Mouse (Mus musculus) limb, embryonic 14.5 days (tissue): ENCODE measurements around the gene Ager. TPM values are rescaled to one million over a fixed set of nuclear protein-coding genes. Genes with fewer than 3 reads are reported as not detected.

ENCODE experiments used
- ATAC-seq: fragments of 200-750 bp; cut with Nextera tagmentation; 2 replicates; pipeline ENCODE4 v1.8.0; 2017; ENCODE audit warnings: low read depth, moderate number of reproducible peaks, moderate TSS enrichment; ENCODE audit not compliant: low FRiP score
- DNase-seq: peaks from one replicate; pipeline ENCODE4 v3.0.0-alpha.2; 2015; ENCODE audit warnings: low spot score
- H3K27ac ChIP-seq: fragments of 300-500 bp; sonication (generic); replicated peaks from 2 replicates; pipeline ENCODE4 v1.5.1; 2014; ENCODE audit warnings: low read depth, mild to moderate bottlenecking, low read length, moderate library complexity, mixed read lengths
- H3K27me3 ChIP-seq: fragments of 300-500 bp; sonication (generic); 2 replicates; pipeline ENCODE4 v1.6.1; 2014; ENCODE audit warnings: low read length, mixed read lengths; ENCODE audit not compliant: control insufficient read depth, insufficient read depth
- H3K36me3 ChIP-seq: fragments of 300-500 bp; sonication (generic); 2 replicates; pipeline ENCODE4 v1.6.1; 2014; ENCODE audit warnings: mild to moderate bottlenecking, low read length, moderate library complexity, mixed read lengths; ENCODE audit not compliant: control insufficient read depth, insufficient read depth
- H3K4me1 ChIP-seq: fragments of 300-500 bp; sonication (generic); 2 replicates; pipeline ENCODE4 v1.6.1; 2014; ENCODE audit warnings: antibody characterized with exemption, low read length, mixed read lengths; ENCODE audit not compliant: control insufficient read depth, insufficient read depth
- H3K4me2 ChIP-seq: fragments of 300-500 bp; sonication (generic); replicated peaks from 2 replicates; pipeline ENCODE4 v1.6.1; 2014; ENCODE audit warnings: low read depth, mild to moderate bottlenecking, low read length, moderate library complexity; ENCODE audit not compliant: severe bottlenecking
- H3K4me3 ChIP-seq: fragments of 300-500 bp; sonication (generic); replicated peaks from 2 replicates; pipeline ENCODE4 v1.5.1; 2014; ENCODE audit warnings: low read length
- H3K9ac ChIP-seq: fragments of 300-500 bp; sonication (generic); 2 replicates; pipeline ENCODE4 v1.6.1; 2014; ENCODE audit warnings: mild to moderate bottlenecking, low read depth, low read length, moderate library complexity; ENCODE audit not compliant: severe bottlenecking
- H3K9me3 ChIP-seq: fragments of 300-500 bp; sonication (generic); 2 replicates; pipeline ENCODE4 v1.6.1; 2016; ENCODE audit warnings: low read length; ENCODE audit not compliant: control insufficient read depth
- POLR2A ChIP-seq: fragments of 200-500 bp; IDR thresholded peaks from 2 replicates; pipeline ENCODE4 v1.8.0; 2012; ENCODE audit warnings: inconsistent platforms, mild to moderate bottlenecking, moderate library complexity, borderline replicate concordance; ENCODE audit not compliant: insufficient read depth, insufficient read length; ENCODE audit errors: extremely low read depth
- WGBS: fragments of 180-500 bp; shearing (Covaris S2); extraction: QIAGEN DNeasy Blood & Tissue Kit; methylation state at CpG from one replicate; pipeline ENCODE4 v1.1.7; 2014; 5-methylcytosine and 5-hydroxymethylcytosine counted together
- polyA plus RNA-seq, 2 experiments: library from polyadenylated mRNA; depleted of rRNA in 1 of 2; stranded (reverse) in 1 of 2; unstranded in 1 of 2; fragments of >200 nt; fragmentation: Nextera tagmentation in 1 of 2; extraction: Ambion mirVana in 1 of 2; gene quantifications; 2 replicates each; pipeline versions ENCODE4 v1.2.1 to v1.2.3; 2012 to 2014

Ager gene
- polyA plus RNA-seq, 2 experiments, result 2.1 to 12.2 TPM

DNA sequence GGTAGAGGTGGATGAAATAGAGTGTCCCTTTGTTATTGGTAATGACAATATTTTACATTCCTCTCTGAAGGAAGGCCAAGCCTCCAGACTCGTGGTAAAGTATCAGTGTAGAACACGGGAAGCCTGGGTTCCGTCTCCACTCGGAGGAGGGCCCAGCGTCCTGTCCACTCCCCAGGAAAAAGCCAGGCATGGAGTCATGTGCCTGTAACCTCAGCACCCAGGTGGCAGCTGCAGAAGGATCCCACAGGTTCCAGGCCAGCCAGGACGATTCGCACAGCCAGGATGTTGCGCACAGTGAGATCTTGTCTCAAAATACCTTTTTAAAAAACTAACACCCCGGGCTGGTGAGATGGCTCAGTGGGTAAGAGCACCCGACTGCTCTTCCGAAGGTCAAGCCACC is 34.3 kb upstream of the Ager start:
- Histone ChIP-seq H3K36me3 (no peaks in the 10 kb centered on the region), H3K4me2 (no peak overlapping the region), H3K27me3 (no peaks in the 10 kb centered on the region), H3K9ac (no peak overlapping the region), H3K27ac (no peak overlapping the region), H3K4me1 (peaks cover 8% of the 10 kb centered on the region), H3K9me3 (no peaks in the 10 kb centered on the region), H3K4me3 (no peak overlapping the region)
- ATAC-seq, result no peak
- TF ChIP-seq POLR2A, result no peak
- 73% methylated on average over 11 of the region's 11 CpGs for WGBS
- DNase-seq, result no peak

DNA sequence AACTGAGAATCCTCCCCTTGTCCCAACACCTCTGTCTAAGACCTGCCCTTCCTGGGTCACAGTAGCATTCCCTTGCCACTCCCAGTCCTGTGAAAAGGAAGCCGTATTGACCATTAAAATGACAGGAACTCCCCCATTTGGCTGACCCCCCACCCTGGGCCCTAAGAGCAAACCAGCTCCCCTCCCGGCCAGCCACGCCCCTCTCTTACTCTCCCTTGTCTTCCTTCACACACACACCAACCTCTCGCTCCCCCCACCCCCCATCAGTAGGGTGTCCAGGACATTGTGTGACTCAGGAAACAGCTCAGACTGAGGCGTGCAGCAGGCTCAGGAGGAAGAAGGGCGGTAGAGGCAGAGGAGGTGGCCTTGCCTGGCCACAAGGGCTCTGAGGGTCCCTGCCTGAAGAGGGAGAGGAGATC is 33.6 kb upstream of the Ager start, which contains the start of gene Notch4:
Gene Notch4 (plus strand): TSS at position 266 of the 419 bp plus-strand sequence.
- ATAC-seq (peak; percentile 47), DNase-seq (no peak)
- 12% methylated on average over 6 of the region's 6 CpGs for whole genome bisulfite sequencing
- H3K9ac ChIP-seq, result peak within 1 kb of the TSS; percentile 22; the same call in 1 of the 2 replicates
- peaks cover 8% of the 10 kb centered on the region for H3K4me1 ChIP-seq
- H3K9me3 ChIP-seq, result no peaks in the 10 kb centered on the region
- no peaks in the 10 kb centered on the region for H3K27me3 ChIP-seq
- no peak within 1 kb of the TSS; the same call in 1 of the 2 replicates for H3K4me3 ChIP-seq
- no peaks in the 10 kb centered on the region for H3K36me3 ChIP-seq
- H3K4me2 ChIP-seq, result no peak within 1 kb of the TSS
- TF ChIP-seq POLR2A, result no peak
- H3K27ac ChIP-seq, result 0 out of 2 replicates have a peak within 1 kb of the TSS, but pooled peaks have one; percentile 7

DNA sequence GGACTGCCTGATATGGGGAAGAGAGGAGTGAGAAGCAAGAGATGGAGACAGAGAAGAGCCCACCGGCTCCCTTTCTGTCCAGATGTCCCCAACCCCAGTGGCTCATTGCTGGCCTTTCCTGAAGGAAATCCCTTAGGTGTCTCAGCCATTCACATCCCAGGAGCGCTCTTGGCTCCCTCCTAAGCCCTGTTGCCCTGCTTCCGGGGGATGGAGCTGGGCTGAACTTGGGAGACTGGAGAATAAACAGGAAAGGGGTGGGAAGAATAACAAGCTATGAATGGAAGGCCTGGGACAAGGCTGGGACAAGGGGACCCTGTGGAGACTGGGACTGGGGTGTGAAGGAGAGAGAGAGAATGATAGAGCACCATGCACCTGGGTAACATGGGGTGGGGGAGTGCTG is 32.9 kb upstream of the Ager start:
- H3K4me1 ChIP-seq, result peaks cover 8% of the 10 kb centered on the region
- no peaks in the 10 kb centered on the region for H3K36me3 ChIP-seq
- DNase-seq (no peak), ATAC-seq (no peak)
- H3K27ac ChIP-seq, result 0 out of 2 replicates have a peak overlapping the region, but pooled peaks have one; percentile 7
- H3K4me3 ChIP-seq, result no peak overlapping the region
- no peak for TF ChIP-seq POLR2A
- no peak overlapping the region for H3K4me2 ChIP-seq
- 36% methylated on average over 3 of the region's 3 CpGs for whole genome bisulfite sequencing
- H3K27me3 ChIP-seq, result no peaks in the 10 kb centered on the region
- no peaks in the 10 kb centered on the region for H3K9me3 ChIP-seq
- H3K9ac ChIP-seq, result 0 out of 2 replicates have a peak overlapping the region, but pooled peaks have one; percentile 22

DNA sequence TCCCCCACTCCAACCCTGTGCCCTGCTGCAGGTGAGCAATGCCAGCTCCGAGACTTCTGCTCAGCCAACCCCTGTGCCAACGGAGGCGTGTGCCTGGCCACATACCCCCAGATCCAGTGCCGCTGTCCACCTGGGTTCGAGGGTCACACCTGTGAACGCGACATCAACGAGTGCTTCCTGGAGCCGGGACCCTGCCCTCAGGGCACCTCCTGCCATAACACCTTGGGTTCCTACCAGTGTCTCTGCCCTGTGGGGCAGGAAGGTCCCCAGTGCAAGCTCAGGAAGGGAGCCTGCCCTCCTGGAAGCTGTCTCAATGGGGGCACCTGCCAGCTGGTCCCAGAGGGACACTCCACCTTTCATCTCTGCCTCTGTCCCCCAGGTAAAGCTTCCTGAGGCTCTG is 30.4 kb upstream of the Ager start:
- no peak for TF ChIP-seq POLR2A
- Histone ChIP-seq H3K4me3 (no peak overlapping the region), H3K9ac (no peak overlapping the region), H3K9me3 (no peaks in the 10 kb centered on the region), H3K27me3 (no peaks in the 10 kb centered on the region), H3K4me1 (peaks cover 8% of the 10 kb centered on the region), H3K4me2 (no peak overlapping the region), H3K27ac (no peak overlapping the region), H3K36me3 (no peaks in the 10 kb centered on the region)
- no peak for ATAC-seq
- DNase-seq, result no peak
- 64% methylated on average over 9 of the region's 9 CpGs for WGBS

DNA sequence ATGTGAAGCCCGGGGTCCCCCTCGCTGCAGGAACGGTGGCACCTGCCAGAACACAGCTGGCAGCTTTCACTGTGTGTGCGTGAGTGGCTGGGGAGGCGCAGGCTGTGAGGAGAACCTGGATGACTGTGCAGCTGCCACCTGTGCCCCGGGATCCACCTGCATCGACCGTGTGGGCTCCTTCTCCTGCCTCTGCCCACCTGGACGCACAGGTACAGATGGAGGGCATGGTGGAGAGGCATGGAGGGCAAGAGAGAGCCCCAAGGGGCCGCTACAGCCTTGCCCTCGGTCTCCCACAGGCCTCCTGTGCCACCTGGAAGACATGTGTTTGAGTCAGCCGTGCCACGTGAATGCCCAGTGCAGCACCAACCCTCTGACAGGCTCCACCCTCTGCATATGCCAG is 29.2 kb upstream of the Ager start:
- TF ChIP-seq POLR2A, result no peak
- WGBS, result 77% methylated on average over 13 of the region's 13 CpGs

DNA sequence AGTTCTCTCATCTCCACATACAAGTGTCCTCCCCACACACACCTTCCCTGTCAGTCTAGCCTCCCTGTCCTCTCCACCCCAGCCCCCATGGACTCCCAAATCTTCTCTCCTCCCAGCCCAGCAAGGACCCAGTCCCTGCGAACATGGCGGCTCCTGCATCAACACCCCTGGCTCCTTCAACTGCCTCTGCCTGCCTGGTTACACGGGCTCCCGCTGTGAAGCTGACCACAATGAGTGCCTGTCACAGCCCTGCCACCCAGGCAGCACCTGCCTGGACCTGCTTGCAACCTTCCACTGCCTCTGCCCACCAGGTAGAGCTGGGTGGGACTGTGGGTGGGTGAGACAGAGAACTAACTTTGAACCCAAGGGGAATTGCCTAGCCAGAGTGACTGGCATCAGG is 27.7 kb upstream of the Ager start:
- Histone ChIP-seq H3K4me1 (no peaks in the 10 kb centered on the region), H3K27ac (no peak overlapping the region), H3K4me3 (no peak overlapping the region), H3K27me3 (no peaks in the 10 kb centered on the region), H3K9ac (no peak overlapping the region), H3K36me3 (no peaks in the 10 kb centered on the region), H3K9me3 (no peaks in the 10 kb centered on the region), H3K4me2 (no peak overlapping the region)
- TF ChIP-seq POLR2A, result no peak
- 71% methylated on average over 4 of the region's 4 CpGs for WGBS
- no peak for DNase-seq
- no peak for ATAC-seq

More for the DNA sequence above, 29.2 kb upstream of the Ager start:
- ATAC-seq (no peak), DNase-seq (no peak)
- no peak overlapping the region for H3K4me3 ChIP-seq
- H3K27ac ChIP-seq, result no peak overlapping the region
- H3K27me3 ChIP-seq, result no peaks in the 10 kb centered on the region
- no peaks in the 10 kb centered on the region for H3K9me3 ChIP-seq
- no peaks in the 10 kb centered on the region for H3K36me3 ChIP-seq
- no peak overlapping the region for H3K4me2 ChIP-seq
- no peak overlapping the region for H3K9ac ChIP-seq
- peaks cover 8% of the 10 kb centered on the region for H3K4me1 ChIP-seq
